Mouse (Mus musculus): ENCODE results near the gene Ncapd2.

Gene Ncapd2

DNA sequence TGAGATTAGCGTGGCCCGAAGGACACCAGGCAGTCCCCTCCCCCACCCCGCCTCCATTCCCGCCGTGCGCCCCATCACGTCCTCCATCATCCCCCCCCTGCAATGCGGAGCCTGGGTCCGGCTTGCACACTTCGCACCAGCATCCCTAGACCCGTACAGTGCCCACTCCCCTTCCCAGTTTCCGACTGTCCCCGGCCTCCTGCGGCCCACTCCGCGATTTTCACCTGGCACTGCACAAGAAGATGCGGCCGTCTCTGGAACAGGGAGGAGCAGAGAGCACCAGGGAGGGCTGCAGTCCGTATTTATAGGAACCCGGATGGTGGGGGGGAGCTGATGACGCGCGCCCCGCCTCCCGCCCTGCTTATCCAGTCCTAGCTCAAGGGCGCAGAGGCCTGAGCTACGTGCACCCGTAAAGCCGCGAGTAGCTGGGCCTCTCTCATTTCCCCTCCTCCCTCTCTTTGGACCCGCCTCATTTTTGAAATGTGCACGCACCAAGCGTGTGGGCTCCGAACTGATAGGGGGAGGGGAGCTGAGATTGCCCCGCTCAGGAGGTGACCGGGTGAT lies 26.1 kb downstream of the Ncapd2 start:
- peak; percentile 99 for DNase-seq (ENCODE audit: low read depth)

DNA sequence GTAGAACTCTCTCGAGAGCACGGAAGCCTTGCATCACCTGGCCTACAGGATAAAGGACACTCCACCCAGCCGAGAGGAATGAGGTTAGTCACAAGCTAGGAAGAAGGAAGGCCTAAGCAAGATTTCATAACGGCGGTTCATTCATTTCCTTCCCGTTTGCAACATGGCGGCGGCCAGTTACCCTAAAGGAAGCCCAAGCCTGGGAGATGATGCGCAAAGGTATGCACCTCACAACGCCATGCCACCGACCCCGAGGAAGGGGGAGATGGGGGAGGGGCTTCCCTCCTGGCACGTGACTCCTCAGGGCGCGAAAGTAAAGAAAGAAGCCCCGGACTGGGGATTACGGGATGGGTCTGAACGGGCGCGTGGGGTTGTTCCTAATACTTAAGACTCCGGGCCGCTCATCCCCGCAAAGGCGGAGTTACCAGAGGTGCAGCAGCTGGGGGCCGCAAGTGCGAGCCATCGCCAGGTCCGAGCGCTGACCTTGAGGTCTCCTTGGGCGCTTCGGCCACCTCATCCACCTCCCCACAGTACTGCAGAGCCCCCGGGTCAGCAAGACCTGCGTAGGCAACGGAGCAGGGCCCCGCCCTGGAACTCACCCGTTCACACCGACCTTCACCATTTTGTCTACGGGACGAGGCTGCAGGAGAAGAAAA lies 26.7 kb downstream of the Ncapd2 start:
- DNase-seq (ENCODE audit: low read depth), result peak; percentile 86

DNA sequence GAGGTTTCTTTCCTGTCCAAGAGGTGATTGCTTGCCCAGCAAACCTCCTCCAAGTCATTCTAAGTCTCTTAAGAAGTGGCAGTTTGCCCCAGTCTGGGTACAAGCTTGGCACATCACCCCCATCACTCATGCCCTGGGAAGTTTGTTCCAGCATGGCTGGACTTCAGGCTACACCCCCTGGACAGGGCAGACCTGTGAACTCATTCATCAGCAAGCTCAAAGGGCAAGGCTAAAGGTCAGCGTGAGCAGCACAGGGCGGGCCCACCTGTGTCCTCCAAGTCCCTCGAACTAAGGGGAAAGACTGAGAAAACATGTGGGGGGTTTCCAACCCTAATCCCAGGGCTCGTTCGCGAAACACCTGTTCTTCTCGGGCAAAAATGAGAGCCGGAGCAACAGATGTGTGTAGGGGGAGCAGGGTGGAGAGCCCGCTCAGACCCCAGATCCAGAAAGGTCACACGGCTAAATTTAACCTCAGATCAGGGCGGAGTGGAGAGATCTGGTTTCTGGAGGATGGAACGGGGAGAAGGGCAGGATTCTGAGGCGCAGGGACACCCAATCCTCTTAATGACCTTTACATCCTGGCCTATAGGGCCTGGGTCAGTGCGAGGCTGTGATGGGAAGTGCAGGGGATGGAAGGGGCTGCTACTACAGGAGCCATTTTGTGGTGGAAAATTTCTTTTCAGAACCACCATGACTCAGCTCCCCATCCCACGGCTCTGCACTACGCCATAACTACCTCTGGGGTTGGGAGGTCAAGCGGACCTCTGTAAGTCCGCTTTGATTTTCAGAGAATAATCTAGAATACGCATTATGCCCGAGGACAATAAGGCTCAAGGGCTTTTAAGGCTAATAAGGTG lies 27.5 kb downstream of the Ncapd2 start:
- peak; percentile 60 for DNase-seq (ENCODE audit: low read depth)

DNA sequence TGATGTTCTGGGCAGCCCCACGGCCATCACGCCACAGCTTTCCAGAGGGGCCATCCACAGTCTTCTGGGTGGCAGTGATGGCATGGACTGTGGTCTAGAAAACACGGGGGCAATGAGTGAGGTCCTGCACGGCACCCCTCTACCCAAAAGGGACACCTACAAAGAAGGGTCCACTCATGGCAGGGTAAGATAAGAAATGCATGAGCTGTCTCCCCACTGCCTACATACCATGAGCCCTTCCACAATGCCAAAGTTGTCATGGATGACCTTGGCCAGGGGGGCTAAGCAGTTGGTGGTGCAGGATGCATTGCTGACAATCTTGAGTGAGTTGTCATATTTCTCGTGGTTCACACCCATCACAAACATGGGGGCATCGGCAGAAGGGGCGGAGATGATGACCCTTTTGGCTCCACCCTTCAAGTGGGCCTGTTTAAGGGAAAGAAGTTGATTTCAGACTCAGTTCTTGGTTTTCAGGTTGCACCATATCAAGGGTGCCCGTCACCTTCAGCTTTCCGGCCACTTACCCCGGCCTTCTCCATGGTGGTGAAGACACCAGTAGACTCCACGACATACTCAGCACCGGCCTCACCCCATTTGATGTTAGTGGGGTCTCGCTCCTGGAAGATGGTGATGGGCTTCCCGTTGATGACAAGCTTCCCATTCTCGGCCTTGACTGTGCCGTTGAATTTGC lies 28.7 kb downstream of the Ncapd2 start:
- peak; percentile 36 for DNase-seq (ENCODE audit: low read depth)

DNA sequence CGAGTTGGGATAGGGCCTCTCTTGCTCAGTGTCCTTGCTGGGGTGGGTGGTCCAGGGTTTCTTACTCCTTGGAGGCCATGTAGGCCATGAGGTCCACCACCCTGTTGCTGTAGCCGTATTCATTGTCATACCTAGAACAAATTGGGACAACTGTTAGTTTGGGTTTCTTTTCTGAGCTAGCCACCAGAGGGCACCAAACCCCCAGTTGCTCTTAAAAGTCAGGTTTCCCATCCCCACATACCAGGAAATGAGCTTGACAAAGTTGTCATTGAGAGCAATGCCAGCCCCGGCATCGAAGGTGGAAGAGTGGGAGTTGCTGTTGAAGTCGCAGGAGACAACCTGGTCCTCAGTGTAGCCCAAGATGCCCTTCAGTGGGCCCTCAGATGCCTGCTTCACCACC lies 29.5 kb downstream of the Ncapd2 start:
- DNase-seq (ENCODE audit: low read depth), result peak; percentile 88

DNA sequence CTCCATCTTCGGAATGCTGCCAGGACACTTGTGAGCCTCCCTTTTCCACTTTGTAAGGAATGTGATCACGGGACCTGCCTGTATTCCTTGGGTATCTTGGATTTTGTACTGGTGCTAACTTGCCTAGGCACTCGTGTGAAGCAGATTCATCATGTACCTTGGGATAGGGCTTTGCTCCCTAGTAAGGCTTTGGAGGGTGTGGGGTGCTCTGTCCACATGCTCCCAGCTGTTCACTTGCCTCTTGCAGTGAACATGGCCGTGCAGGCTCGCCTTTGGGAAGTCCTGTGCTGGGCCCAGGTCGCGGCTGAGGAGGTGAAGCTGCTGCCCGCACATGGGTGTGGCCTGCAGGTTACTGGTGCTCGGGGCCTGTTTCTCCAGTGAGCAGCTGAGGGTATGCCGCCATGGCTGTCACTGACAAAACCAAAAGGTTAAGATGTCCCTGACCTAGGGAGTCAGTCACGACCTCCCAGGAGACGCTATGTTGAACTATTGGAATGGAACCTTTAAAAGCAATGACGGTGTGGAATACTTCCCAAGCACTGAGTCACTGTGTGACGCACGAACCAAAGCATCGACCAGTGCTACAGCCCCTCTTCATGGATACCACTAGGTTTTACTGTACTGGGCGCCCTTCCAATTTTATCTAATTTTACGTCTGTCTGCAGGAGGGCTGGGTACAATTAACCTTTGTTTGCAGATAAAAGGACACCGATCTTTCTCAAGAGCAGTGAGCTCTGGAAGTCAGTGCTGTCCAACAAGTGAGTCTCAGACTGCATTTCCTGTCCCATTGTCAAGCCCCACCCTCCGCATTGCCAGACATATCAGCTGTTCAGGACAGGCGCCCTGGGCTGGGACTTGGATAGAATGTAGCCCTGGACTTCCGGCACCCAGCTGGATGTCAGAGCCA lies 30.4 kb downstream of the Ncapd2 start:
- DNase-seq (ENCODE audit: low read depth), result peak; percentile 90

DNA sequence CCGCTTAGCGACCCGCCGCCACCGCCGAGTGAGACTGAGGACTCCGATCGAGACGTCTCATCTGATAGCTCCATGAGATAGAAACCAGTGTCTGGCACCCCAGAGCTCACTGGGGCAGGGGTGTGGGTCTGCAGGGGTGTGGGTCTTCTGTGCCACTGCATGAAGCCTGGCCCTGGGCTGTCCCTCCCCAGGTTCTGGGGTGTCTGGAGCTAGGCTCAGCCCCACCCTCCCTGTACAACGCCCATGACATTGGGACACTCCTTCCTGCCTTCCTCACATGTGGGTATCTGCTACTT lies 31.0 kb downstream of the Ncapd2 start:
- no peak for DNase-seq (ENCODE audit: low read depth)

DNA sequence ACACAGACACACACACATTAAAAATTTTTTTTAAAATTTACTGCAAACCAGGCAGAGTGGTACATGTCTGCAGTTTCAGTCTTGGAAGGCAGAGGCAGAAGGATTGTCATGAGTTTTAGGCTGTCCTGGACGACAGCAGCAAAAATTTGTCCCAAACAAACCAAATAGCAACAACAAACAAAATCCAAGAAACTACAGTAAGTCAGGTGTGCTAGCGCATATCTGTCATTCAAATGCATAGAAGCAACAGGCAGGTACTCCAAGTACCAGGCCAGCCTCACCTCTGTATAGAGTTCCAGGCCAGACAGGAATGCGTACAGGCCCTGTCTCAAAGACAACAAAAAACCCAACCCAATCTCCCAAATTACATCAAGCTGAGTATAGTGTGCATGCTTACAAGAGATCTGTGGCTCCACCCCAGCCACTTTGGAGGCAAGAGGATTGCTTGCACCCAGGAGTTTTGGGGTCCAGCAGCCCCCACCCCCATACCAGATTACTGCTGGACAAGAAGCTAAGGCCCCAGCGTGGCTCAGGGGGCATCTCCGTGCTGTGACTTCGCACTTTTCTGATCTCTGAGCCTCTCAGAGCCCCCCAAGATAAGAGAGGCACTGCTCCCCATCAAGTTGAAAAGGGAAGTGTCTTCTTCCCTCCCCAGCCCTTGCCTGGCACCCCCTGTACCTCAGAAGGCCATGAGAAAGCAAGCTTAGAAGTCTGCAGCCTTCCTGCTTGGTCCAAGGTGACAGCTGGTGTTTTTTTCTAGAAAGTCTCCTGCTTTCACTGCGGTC lies 31.5 kb downstream of the Ncapd2 start:
- DNase-seq (ENCODE audit: low read depth), result no peak

DNA sequence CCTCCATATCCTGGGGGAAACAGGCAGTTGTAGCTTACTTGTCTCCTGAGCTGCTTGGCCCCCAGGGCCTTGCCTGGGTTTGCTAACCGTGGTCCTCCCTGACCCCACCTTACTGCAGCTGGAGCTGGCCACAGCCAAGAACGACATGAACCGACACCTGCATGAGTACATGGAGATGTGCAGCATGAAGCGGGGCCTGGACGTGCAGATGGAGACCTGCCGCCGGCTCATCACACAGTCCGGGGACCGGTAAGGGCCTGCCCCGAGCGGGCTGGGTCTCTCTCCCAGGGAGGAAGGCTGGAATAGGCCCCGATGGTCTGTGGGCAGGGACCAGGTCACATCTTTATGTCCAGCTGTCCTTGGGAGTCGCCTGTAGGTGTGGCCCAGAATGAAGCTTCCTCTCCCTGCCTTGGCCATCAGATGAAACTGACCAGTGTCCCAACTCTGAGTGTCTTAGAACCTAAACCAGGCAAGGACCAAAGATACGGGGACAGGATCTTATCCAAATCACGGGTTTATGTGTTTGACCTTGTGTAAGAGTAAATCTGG lies 32.5 kb downstream of the Ncapd2 start:
- no peak for DNase-seq (ENCODE audit: low read depth)

DNA sequence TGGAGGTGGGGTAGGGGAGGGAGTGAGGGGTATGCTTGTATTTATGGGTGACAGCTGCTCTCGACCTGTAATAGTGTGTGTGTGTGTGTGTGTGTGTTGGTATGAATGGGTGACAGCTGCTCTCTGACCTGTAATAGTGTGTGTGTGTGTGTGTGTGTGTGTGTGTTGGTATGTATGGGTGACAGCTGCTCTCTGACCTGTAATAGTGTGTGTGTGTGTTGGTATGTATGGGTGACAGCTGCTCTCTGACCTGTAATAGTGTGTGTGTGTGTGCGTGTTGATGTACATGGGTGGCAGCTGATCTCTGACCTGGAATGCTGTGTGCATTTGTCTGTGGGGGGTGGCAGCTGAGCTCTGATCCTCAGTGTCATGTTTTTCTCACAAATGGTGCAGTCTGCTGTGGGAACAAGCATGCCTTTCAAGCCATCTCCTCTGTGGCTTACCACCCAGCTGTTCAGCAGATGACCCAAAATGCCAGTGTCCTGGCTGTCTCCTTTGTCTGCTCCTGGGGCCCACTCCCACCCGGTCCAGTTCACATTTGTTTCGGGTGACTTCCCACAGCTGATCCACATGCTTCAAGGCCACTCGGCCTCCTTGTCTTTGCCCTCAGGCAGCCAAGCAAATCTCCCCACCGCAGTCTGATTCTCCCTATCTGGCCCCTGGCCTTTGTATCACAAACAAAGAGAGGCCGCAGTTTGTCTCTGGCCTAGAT lies 34.4 kb downstream of the Ncapd2 start:
- DNase-seq (ENCODE audit: low read depth), result no peak

DNA sequence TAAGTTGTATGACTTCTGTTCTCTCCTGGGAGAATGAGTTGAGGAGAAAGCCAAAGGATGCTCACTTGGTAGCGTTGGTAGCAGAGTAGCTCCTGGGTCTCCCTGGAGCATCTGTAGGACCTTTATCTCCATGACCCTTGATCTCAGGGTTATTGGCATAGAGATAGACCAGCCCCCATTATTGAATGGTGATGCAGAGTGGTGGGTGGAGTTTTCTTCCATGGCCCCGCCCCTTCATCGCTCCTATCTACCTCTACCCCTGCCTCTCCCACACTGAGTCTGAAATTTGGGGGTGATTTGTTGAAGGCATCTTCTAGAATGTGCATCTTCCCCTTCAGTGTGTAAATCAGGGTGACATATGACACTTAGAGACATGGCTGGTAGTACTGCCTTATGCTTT lies 35.0 kb downstream of the Ncapd2 start:
- no peak for DNase-seq (ENCODE audit: low read depth)

DNA sequence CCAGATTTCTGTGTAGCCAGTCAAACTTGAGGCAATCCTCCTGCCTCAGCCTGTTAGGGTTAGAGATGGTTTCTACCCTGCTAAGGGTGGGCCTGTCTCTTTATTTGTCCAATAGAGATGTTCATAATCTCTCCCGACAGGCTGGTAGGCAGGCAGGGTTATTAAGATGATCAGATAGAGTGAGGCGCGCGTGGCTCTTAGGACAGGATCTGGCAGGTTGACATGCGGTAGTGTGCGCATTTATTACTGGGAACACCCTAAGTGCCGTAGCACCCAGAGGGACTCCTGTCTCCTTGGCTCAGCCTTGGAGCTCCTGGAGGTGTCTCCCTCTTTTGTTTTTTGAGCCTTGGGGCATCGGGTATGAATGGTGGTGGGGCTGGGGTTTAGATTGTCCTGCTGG lies 36.2 kb downstream of the Ncapd2 start:
- DNase-seq (ENCODE audit: low read depth), result no peak

DNA sequence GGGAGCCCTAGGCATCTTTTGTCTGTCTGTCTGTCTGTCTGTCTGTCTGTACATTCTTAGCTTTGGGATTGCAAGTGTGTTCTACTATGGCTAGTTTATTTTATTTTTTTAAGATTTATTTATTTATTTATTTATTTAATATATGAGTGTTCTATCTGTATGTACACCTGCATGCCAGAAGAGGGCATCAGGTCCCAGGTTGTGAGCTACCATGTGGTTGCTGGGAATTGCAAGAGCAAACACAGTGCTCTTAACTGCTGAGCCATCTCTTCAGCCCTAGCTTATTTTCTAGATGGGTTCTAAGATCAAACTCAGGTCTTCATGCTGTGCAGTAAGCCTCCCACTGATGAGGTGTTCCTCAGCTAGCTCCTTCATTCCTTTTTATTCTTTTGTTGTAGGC lies 37.0 kb downstream of the Ncapd2 start:
- peak; percentile 70 for DNase-seq (ENCODE audit: low read depth)

DNA sequence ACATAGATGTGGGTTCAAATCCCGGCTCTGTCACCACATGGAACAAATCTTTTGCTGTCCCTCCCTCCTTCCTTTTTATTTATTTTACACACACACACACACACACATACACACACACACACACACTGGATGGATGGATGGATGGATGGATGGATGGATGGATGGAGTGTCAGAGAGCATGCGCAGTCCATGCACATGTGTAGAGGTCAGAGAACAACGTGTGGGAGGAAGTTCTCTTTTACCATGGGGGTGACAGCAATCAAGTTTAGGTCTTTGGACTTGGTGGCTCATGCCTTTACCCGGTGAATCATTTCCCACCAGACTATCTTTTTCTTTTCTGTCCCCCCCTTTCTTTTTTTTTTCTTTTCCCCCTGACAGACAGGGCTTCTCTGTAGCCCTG lies 37.8 kb downstream of the Ncapd2 start:
- no peak for DNase-seq (ENCODE audit: low read depth)

DNA sequence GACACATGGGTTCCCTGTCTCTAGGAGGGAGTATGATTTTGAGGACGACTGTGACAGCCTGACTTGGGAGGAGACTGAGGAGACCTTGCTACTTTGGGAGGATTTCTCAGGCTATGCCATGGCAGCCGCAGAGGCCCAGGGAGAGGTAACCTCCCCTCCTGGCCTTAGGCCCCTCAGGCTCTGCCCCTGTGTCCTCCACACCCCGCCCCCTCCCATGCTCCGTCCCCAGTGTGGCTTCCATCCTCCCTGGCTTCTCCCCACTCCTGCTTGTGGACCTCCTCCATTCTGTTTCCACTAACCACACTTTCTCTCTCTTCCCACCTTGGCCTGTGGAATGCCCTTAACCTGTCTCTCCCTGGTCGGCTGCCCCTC lies 38.5 kb downstream of the Ncapd2 start:
- DNase-seq (ENCODE audit: low read depth), result no peak

DNA sequence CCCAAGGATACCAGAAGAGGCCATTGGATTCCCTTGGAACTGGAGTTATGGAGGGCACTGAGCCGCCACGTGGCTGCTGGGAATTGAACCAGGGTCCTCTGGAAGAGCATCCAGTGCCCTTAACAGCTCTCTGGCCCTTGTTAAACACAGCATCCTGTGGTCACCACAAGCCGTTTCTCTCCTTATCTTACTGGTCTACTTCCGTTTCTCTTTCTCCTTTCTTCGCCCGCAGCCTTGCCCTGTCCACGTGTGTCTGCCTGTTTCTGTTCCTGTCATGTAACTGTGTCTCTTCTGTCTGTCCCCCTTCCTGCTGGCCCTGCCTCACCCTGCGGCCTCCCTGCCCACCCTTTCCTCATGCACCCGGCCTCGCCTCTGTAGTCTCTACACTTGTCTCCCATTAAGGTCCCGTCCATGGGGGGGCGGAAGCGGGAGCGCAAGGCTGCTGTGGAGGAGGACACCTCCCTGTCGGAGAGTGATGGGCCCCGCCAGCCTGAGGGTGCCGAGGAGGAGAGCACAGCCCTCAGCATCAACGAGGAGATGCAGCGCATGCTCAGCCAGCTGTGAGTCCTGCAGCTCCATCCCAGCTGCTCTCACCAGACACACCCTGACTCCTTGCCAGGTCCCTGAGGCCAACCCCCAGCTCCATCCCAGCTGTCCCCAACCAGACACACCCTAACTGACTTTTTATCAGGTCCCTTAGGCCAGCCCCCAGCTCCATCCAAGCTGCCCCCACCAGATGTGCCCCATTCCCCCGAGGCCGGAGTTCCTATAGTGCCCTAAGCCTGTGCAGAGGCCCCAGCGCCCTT lies 39.1 kb downstream of the Ncapd2 start:
- DNase-seq (ENCODE audit: low read depth), result no peak

DNA sequence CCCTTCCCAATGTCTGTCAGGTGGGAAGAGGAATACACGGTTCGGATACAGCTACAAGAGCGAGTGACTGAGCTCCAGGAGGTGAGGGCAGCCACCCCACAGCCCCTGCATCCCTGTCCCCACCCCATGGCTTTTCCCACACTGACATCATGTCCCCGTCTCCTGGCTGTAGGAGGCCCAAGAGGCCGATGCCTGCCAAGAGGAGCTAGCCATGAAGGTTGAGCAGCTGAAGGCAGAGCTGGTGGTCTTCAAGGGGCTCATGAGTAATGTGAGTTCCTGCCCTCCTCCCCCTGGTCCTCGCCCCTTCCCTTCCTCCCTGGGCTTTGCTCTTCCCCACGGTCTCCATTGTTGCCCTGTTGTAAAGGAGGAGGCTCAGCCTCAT lies 41.9 kb downstream of the Ncapd2 start:
- DNase-seq (ENCODE audit: low read depth), result no peak

DNA sequence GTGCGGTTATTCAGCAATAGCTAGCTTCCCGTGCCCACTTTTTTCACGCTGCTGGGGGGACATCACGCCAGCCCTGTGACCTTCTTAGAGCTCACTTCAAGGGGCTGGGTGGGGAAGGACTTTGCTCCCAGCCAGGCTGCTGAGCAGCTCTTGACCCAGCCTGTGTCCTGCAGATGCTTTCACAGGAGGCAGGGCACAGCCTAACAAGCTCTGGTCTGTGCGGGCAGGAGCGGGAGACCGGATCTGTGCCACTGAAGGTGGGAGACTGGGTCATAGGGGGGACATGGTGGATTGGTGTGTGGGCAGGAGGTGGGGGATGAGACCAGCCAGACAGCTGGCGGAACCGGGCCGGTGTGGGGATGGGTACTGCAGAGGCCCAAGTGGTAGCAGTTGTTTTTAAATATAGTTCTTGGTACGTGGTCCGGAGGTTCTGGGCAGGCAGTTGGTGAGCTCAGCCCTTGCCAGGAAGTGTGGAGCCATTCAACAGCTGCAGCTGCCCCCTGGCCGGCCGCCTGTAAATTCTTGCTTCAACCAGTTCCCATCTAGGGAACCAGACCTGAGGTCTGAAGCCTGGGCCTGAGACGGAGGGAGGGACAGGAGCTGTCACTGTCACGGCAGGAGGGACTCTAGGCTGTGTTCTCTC lies 42.5 kb downstream of the Ncapd2 start:
- DNase-seq (ENCODE audit: low read depth), result peak; percentile 32
